In genomic region chr11:93683691-93684090, GRCm38 (mm10) we compare ENCODE assay signal across 29 mouse cellular contexts.
A peak's percentile ranks its signal among the peaks of the same experiment; 100 is the strongest.
DNase-seq lines count a peak whose midpoint lies in the region; ATAC-seq lines count a peak whose summit lies in the region.
"Had no signal": no experiment of that assay in that cellular context is flagged by ENCODE, and none has a peak within 500 bp of the region (broad histone marks: within the 10 kb centered on the region; RNA-seq: fewer than 3 reads in every experiment).

No protein-coding gene starts in this region.

- no peaks in the 10 kb centered on the region for H3K36me3 ChIP-seq in limb, embryonic 11.5 days (ENCODE audit: control insufficient read depth, insufficient read depth, low read length)
- H3K36me3 ChIP-seq in limb, embryonic 10.5 days = no peaks in the 10 kb centered on the region
- H3K36me3 ChIP-seq: G1E; heart, embryonic 13.5 days had no signal

- peak; percentile 22 for DNase-seq in adrenal gland, adult 2 months
- DNase-seq in adrenal gland, postnatal 4 days (ENCODE audit: low spot score in 2 of 2) = no peak
- peak; percentile 36 for DNase-seq in limb, embryonic 11.5 days (ENCODE audit: low spot score)
- DNase-seq in limb, embryonic 10.5 days (ENCODE audit: low spot score) = no peak
- DNase-seq in hindlimb bud, embryonic 11.5 days (ENCODE audit: extremely low spot score, low read depth, low spot score) = peak; percentile 35
- no peak for DNase-seq in right cerebral cortex, postnatal 36 days (ENCODE audit: low spot score in 2 of 2)
- DNase-seq: cerebellum, adult 11 months; cerebellum, adult 9-10 months; gastrocnemius, postnatal 10 days; heart, postnatal 10 days; kidney, adult 2 months; kidney, postnatal 36 days; layer of hippocampus, postnatal 36 days; left cerebral cortex, postnatal 4 days; liver; lung, adult 2 months; lung, postnatal 10 days; midbrain, embryonic 14.5 days; right cerebral cortex, postnatal 25 days; spleen, adult 18-20 months; thymus, postnatal 14 days had no signal

- ATAC-seq in limb, embryonic 11.5 days (ENCODE audit: insufficient number of reproducible peaks, low FRiP score, low TSS enrichment, low read depth) = no peak
- no peak for ATAC-seq in inflammation-experienced regulatory T-cells, adult 6 months
- ATAC-seq: forebrain, embryonic 16.5 days; Patski had no signal

- H3K27me3 ChIP-seq in limb, embryonic 11.5 days (ENCODE audit: control insufficient read depth, insufficient read depth, low read length) = no peaks in the 10 kb centered on the region
- no peaks in the 10 kb centered on the region for H3K27me3 ChIP-seq in limb, embryonic 10.5 days (ENCODE audit: low read depth, poor library complexity, severe bottlenecking)
- H3K27me3 ChIP-seq: heart, embryonic 13.5 days had no signal

- H3K27ac ChIP-seq in limb, embryonic 11.5 days (replicated peaks; ENCODE audit: low read depth, low read length) = no peak overlapping the region
- H3K27ac ChIP-seq in limb, embryonic 10.5 days = no peak overlapping the region; the same call in 1 of the 2 replicates
- H3K27ac ChIP-seq: heart, embryonic 13.5 days; hindbrain, embryonic 14.5 days; layer of hippocampus, adult 2 months; liver, embryonic 14.5 days had no signal

- H3K9me3 ChIP-seq in limb, embryonic 11.5 days (ENCODE audit: control insufficient read depth, low read length) = no peaks in the 10 kb centered on the region
- no peaks in the 10 kb centered on the region for H3K9me3 ChIP-seq in limb, embryonic 10.5 days (replicated peaks)
- H3K9me3 ChIP-seq: heart, embryonic 13.5 days had no signal

- 12% methylated on average over 5 of the region's 5 CpGs for WGBS in limb, embryonic 11.5 days
- WGBS in limb, embryonic 10.5 days = 34% methylated on average over 5 of the region's 5 CpGs

- H3K4me3 ChIP-seq in limb, embryonic 11.5 days (ENCODE audit: low read depth, low read length) = no peak overlapping the region
- H3K4me3 ChIP-seq in limb, embryonic 10.5 days = no peak overlapping the region
- H3K4me3 ChIP-seq: heart, embryonic 13.5 days; layer of hippocampus, adult 2 months had no signal

- H3K9ac ChIP-seq in limb, embryonic 11.5 days (ENCODE audit: low read length) = no peak overlapping the region
- H3K9ac ChIP-seq: heart, embryonic 13.5 days; hindbrain, embryonic 14.5 days; liver, embryonic 14.5 days had no signal

- no peak overlapping the region for H3K4me2 ChIP-seq in limb, embryonic 11.5 days (ENCODE audit: low read depth, severe bottlenecking)
- H3K4me2 ChIP-seq: heart, embryonic 13.5 days; hindbrain, embryonic 14.5 days had no signal

- no peaks in the 10 kb centered on the region; the same call in 1 of the 2 replicates for H3K4me1 ChIP-seq in limb, embryonic 11.5 days (ENCODE audit: control insufficient read depth, insufficient read depth, low read length)
- peaks cover 14% of the 10 kb centered on the region for H3K4me1 ChIP-seq in limb, embryonic 10.5 days
- H3K4me1 ChIP-seq: heart, embryonic 13.5 days had no signal

Comparison
In these comparisons a context has a peak if more than half of its experiments do, and no peak if none do; other contexts are left out.
1. DNase-seq: peak in adrenal gland, adult 2 months (single experiment), limb, embryonic 11.5 days (single experiment) and hindlimb bud, embryonic 11.5 days (single experiment); none in adrenal gland, postnatal 4 days (0 of 2), limb, embryonic 10.5 days (single experiment) and right cerebral cortex, postnatal 36 days (0 of 2).